Mouse (Mus musculus) heart, adult 18-20 months (tissue): ENCODE data around the gene Sorl1. TPM values are rescaled to one million over a fixed set of nuclear protein-coding genes. Genes with fewer than 3 reads are reported as not detected.

Experiments
- DNase-seq, 2 experiments: peaks; one replicate each; pipeline ENCODE4 v3.0.0; 2021 to 2022; ENCODE audit warnings: mixed read lengths in 1 of 2
- total RNA-seq, 2 experiments: library from RNA; stranded (reverse); gene quantifications; 2 replicates each; pipeline ENCODE4 v1.2.3; 2021

Gene Sorl1
- total RNA-seq, 2 experiments from 2014 or later: 13.0 to 19.8 TPM

GRCm38 (mm10) chr9:42053591-42054190 is 70.4 kb downstream of the Sorl1 start:
- DNase-seq: peak; percentile 33 to 61

- peak; percentile 74 for DNase-seq
These were observed 71.3 kb downstream of the Sorl1 start for GRCm38 (mm10) chr9:42052713-42053356.

DNA sequence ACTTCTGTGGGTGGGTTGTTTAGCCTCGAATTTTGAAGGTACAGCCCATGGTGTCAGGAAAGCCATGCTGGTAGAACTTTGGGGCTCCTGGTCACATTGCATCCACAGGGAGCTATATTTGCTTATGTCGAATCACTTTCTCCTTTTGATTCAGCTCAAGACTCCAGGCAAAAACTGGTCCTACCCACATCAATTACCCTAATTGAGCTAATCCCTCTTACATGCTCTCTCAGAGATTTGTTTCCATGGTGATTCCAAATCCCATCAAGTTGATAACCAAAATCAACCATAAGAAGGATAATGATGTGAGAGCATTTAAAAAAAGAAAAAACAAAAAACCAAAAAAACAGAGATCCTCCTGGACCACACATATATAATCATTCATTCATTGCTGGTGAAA is 75.6 kb downstream of the Sorl1 start:
- DNase-seq: no peak

- no peak for DNase-seq
These were observed 76.3 kb downstream of the Sorl1 start for GRCm38 (mm10) chr9:42047786-42048185.

DNA sequence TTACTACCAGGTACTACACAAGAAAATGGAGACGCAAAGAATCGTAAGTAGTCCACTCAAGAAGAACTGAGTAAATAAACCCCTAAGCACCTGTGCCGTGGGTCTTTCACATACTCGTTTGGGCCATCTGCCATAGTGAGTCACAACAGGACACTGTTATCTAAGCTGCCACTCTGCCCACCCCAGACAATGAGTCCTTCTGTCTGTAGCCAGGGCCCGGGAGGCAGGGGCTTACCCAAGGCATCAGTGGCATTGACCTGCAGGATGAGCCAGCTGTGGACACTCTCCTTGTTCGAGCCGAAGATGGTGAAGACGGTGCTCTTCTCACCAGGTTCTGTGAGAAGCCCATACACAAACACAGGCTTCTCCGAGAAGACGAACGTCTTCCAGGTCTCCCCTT is 77.8 kb downstream of the Sorl1 start:
- DNase-seq: no peak

DNA sequence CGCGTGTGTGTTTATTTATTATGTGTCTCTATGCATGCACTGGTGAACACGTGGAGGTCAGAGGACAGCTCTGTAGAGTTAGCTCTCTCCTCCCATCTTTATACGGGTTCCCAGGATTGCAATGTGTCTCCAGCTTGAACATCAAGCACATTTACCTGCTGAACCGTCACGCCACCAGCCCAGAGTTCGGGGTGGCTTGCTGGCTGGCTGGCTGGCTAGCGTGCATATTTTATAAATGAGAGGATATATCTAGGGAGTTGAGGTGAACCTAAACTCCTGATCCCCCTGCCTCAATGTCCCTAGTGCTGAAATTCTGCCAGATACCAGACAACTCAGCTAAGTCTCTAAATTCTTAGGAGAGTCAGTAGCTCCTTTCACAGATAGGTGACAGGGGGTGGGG is 79.4 kb downstream of the Sorl1 start:
- DNase-seq: no peak

- no peak for DNase-seq
These were observed 80.2 kb downstream of the Sorl1 start for GRCm38 (mm10) chr9:42043934-42044333.

- DNase-seq: no peak
These were observed 84.8 kb downstream of the Sorl1 start for GRCm38 (mm10) chr9:42039000-42039992.

DNA sequence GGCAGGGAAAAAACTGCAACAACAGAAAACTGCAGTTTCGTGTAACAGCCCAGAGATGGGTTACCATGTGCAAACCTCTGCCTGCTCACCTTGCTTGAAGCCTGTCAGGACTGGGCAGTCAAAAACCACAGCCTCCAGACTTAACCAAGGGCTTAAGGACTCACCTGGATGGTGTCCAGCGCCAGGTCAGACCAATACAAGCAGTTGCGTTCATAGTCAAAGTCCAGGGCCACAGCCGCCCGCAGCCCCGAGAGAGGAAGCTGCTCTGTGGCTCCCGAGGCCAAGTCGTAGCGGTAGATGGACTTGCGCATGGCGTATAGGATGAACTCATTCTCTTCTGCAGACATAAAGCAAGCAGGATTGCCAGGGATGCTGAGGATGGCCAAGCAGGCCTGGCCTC is 87.2 kb downstream of the Sorl1 start:
- no peak for DNase-seq

GRCm38 (mm10) chr9:42035995-42036394 is 88.1 kb downstream of the Sorl1 start:
- DNase-seq: no peak

GRCm38 (mm10) chr9:42035213-42035765 is 88.8 kb downstream of the Sorl1 start:
- DNase-seq: no peak

DNA sequence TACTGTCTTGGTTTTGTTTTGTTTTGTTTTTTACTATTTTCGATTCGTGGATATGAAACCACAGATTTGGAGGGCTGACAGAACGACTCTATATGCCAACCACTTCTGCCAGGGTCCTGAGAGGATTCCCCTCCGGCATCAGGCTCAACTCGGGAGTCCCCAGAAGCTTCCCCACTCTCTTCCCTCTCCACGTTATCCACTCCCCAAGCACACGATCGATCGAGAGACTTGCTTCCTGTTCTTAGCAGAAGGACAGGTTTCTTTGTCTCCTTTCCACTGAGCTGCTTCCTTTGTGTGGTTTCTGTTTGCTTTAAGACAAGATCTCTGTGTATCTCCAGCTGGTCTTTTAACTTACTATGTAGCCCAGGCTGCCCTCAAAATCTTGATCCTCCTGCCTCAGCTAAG is 90.0 kb downstream of the Sorl1 start:
- DNase-seq: no peak

DNA sequence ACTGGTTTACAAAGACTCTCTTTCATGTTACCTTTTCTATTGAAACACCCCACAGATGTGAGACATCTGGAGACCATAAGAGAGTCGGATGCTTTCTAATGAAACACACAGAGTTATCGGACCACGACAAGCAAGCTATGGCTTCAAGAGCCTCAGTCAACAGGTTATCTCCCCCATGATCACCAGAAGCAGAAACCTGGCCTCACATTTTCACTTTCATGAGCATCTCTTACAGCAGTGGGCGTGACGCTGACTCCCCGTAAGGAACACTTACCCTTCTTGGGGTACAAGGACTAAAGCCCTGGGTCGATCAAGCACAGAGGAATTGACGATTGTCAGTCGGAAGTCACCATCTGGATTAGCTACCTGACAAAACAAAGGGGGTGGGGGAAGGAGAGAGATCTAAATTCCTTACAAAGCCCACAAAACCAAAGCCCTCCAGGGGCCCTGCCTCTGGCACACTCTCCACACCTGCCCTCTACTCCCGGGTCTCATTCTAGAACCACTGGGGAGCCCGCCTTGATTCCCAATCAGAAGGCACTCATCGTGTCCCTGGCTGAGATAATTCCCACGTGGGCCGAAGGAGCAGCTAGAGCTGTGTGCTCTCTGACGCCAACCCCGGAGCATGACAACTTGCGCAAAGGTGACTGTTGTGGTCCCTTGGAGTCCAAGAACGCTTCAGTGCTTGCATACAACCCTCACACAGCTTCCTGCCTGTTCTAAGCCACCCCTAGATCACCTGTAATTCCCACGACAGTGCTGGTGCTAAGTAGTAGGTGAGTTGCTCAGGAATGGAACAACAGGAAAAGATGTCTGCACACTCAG is 90.6 kb downstream of the Sorl1 start:
- DNase-seq: no peak

- DNase-seq: no peak
These were observed 91.7 kb downstream of the Sorl1 start for GRCm38 (mm10) chr9:42032419-42032818.

DNA sequence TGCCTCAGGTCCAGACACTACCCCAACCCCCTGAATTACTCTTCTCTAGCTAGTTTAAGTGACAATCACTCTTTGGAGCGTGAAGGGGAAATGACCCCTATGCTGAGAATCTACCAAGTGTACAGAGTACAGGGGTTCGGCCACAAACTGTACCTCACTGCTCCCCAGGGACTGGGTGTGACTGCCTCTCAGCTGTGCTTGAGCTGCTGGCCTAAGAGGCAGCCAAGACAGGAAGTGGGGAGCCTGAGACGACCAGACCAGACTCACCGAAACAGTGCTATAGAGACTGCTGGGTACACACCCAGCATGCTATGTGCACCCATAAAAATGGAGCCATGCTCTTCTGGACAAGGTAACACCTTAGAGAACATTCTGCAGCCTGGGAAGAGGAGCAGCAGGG is 95.3 kb downstream of the Sorl1 start:
- peak; percentile 25 to 73 for DNase-seq

DNA sequence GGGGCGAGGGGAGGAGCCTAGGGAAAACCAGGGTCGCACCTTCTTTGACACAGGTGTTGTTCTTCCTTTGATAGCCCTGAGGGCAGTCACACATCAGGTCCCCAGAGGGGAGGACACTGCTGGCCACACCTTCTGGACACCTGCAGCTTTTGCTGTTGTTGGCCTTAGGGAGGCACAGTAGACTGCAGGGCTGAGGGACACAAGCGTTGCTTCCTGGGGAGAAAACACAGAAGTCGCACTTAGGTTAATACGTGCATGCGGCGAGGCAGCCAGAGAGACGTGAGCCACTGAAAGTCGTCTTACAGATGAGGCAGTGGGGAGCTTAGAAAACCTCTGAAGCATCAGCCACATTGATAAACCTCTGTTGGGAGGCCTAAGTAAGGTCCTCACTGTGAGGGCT is 99.8 kb downstream of the Sorl1 start:
- DNase-seq: no peak

- no peak for DNase-seq
These were observed 100.7 kb downstream of the Sorl1 start for GRCm38 (mm10) chr9:42023383-42023782.

GRCm38 (mm10) chr9:42022318-42022717 is 101.8 kb downstream of the Sorl1 start:
- DNase-seq: peak in 1 of 2 experiments; percentile 16

DNA sequence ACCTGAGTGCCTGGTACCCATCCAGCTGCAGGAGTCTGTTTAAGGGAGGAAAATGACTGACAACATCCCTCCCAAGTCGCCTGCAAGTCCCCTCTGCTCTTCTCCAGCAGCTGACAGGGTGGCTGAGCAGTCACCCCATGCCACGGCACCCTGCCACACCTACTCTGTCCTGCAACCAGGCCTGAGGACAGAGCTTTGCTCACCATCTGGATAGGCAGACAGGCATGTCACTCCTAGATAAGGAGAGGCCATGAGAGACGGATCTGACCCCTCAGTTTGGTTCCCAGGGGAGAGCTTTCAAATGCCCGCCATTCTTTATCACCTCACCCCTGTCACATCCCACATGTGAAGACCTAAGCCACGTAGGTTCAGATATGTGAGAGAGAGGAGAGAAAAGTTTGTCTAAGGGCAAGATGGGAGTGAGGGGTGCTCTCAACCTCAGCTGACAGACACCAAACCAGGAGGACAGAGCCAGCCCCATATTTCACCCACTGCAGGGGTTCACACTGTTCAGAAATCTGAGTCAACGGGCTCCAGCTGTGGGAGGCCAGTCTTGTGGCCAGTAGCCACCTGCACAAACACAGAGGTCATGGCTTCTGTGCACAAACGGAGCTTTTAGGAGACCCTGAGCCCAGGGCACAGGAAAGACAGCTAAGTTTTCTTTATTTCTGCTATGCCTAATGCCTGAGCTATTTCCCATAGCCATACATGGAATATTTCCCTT is 104.6 kb downstream of the Sorl1 start:
- no peak for DNase-seq

DNA sequence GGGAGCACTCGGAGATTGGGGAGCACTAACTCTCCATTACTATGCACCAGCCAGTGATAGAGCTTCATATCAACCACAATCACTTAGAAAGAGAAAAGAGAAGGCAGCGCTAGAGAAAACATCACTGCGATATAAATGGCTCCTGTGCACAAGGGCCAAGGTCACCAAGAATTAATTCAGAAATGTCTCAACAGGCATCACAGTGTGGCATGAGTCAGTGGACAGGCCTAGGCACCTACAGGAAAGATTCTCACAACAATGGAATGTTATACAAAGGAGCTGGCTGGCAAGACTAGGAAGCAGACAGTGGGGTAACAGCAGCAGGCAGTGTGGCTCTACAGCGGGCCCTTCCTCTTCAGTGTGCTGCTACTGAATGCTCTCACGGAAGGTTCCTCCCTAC is 115.6 kb downstream of the Sorl1 start:
- no peak for DNase-seq

DNA sequence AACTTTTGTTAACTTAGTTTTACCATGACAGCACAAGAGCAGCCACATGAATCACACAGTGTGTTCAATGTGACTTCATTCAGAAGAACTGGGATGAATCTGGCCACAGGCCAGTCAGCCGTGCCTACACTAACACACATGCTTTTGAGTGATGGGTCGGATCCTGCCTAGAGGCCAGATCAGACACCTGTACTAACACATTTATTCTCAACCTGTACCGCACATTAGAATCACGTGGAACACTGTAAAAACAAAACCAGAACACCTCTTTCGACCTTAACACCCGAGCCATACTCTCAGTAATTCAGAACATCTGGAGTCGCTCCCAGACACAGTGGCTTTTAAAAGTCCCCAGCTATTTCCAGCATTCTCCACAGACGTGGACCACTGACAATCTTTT is 119.0 kb downstream of the Sorl1 start:
- DNase-seq: no peak
